Mouse (Mus musculus): ENCODE measurements around the gene Maff. TPM values are rescaled to one million over a fixed set of nuclear protein-coding genes. Genes with fewer than 3 reads are reported as not detected.

Gene Maff
- total RNA-seq, 4 experiments from 2014 or later: 2.4 to 6.3 (median 4.3) TPM

GRCm38 (mm10) chr15:79329346-79329978, 17.0 kb upstream of the Maff start:
- no peak for DNase-seq (ENCODE audit: low spot score in 2 of 2)

GRCm38 (mm10) chr15:79329979-79330363, 16.4 kb upstream of the Maff start:
- DNase-seq (ENCODE audit: low spot score in 2 of 2): no peak

- no peak for DNase-seq (ENCODE audit: low spot score in 2 of 2)
These were observed 15.9 kb upstream of the Maff start for GRCm38 (mm10) chr15:79330521-79330920.

GRCm38 (mm10) chr15:79333409-79333808, 13.0 kb upstream of the Maff start:
- DNase-seq (ENCODE audit: low spot score in 2 of 2): no peak

- DNase-seq (ENCODE audit: low spot score in 2 of 2): no peak
These were observed 11.3 kb upstream of the Maff start for GRCm38 (mm10) chr15:79335061-79335655.

GRCm38 (mm10) chr15:79338978-79339377, 7.4 kb upstream of the Maff start:
- DNase-seq (ENCODE audit: low spot score in 2 of 2): no peak

GRCm38 (mm10) chr15:79342641-79343337, 3.6 kb upstream of the Maff start:
- DNase-seq (ENCODE audit: low spot score in 2 of 2): no peak

GRCm38 (mm10) chr15:79344627-79345026, 1.8 kb upstream of the Maff start:
- DNase-seq (ENCODE audit: low spot score in 2 of 2): no peak

- peak; percentile 81 to 88 for DNase-seq (ENCODE audit: low spot score in 2 of 2)
These were observed 884 bp downstream of the Maff start for GRCm38 (mm10) chr15:79347165-79347844.

- DNase-seq (ENCODE audit: low spot score in 2 of 2): peak; percentile 65 to 71
These were observed 1.6 kb downstream of the Maff start for GRCm38 (mm10) chr15:79347845-79348506.

GRCm38 (mm10) chr15:79348651-79349050, 2.2 kb downstream of the Maff start:
- DNase-seq (ENCODE audit: low spot score in 2 of 2): no peak

- DNase-seq (ENCODE audit: low spot score in 2 of 2): no peak
These were observed 4.4 kb downstream of the Maff start for GRCm38 (mm10) chr15:79350866-79351265.

- peak; percentile 35 to 63 for DNase-seq (ENCODE audit: low spot score in 2 of 2)
These were observed 4.9 kb downstream of the Maff start for GRCm38 (mm10) chr15:79351331-79351767.

- no peak for DNase-seq (ENCODE audit: low spot score in 2 of 2)
These were observed 6.1 kb downstream of the Maff start for GRCm38 (mm10) chr15:79352479-79352878.

GRCm38 (mm10) chr15:79353690-79354305, 7.4 kb downstream of the Maff start:
- no peak for DNase-seq (ENCODE audit: low spot score in 2 of 2)

GRCm38 (mm10) chr15:79354619-79355018, 8.2 kb downstream of the Maff start:
- no peak for DNase-seq (ENCODE audit: low spot score in 2 of 2)

- no peak for DNase-seq (ENCODE audit: low spot score in 2 of 2)
These were observed 10.1 kb downstream of the Maff start for GRCm38 (mm10) chr15:79356481-79356880.

- DNase-seq (ENCODE audit: low spot score in 2 of 2): peak in 1 of 2 experiments; percentile 64
These were observed 10.9 kb downstream of the Maff start for GRCm38 (mm10) chr15:79357036-79357911.

GRCm38 (mm10) chr15:79357974-79358690, 11.7 kb downstream of the Maff start:
- no peak for DNase-seq (ENCODE audit: low spot score in 2 of 2)
